Mouse (Mus musculus) heart, postnatal 0 days (tissue): ENCODE measurements at regions not wholly inside any gene's neighbourhood (a gene's known extent, or its start where the extent isn't known, plus 50 kb on each side); places are given as distances from the start of the nearest gene placed in this dataset.

Experiments used
- ATAC-seq: fragments of 200-750 bp; cut with Nextera tagmentation; 2 replicates; pipeline ENCODE4 v1.8.0; 2017; ENCODE audit warnings: low read depth, moderate number of reproducible peaks, moderate library complexity; ENCODE audit not compliant: insufficient read depth
- DNase-seq: peaks from one replicate; pipeline ENCODE4 v3.0.0-alpha.2; 2016; ENCODE audit warnings: low spot score
- H3K27ac ChIP-seq: fragments of 300-500 bp; sonication (generic); 2 replicates; pipeline ENCODE4 v1.5.1; 2014; ENCODE audit warnings: low read depth, mild to moderate bottlenecking
- H3K27me3 ChIP-seq: fragments of 300-500 bp; sonication (generic); 2 replicates; pipeline ENCODE4 v1.6.1; 2014; ENCODE audit warnings: low read length, mixed read lengths; ENCODE audit not compliant: control insufficient read depth, insufficient read depth
- H3K36me3 ChIP-seq: fragments of 300-500 bp; sonication (generic); replicated peaks from 2 replicates; pipeline ENCODE4 v1.6.1; 2014; ENCODE audit warnings: low read length, mixed read lengths; ENCODE audit not compliant: control insufficient read depth, insufficient read depth
- H3K4me1 ChIP-seq: fragments of 300-500 bp; sonication (generic); 2 replicates; pipeline ENCODE4 v1.6.1; 2014; ENCODE audit warnings: antibody characterized with exemption; ENCODE audit not compliant: control insufficient read depth, insufficient read depth
- H3K4me2 ChIP-seq: fragments of 300-500 bp; sonication (generic); 2 replicates; pipeline ENCODE4 v1.6.1; 2014; ENCODE audit warnings: low read depth, mild to moderate bottlenecking, low read length, moderate library complexity
- H3K4me3 ChIP-seq: fragments of 300-500 bp; sonication (generic); 2 replicates; pipeline ENCODE4 v1.5.1; 2014; ENCODE audit warnings: low read depth, low read length
- H3K9ac ChIP-seq: fragments of 300-500 bp; sonication (generic); replicated peaks from 2 replicates; pipeline ENCODE4 v1.6.1; 2014; ENCODE audit warnings: low read depth, low read length, mixed read lengths
- H3K9me3 ChIP-seq: fragments of 300-500 bp; sonication (generic); replicated peaks from 2 replicates; pipeline ENCODE4 v1.6.1; 2016; ENCODE audit warnings: low read length; ENCODE audit not compliant: control insufficient read depth
- CTCF ChIP-seq: IDR thresholded peaks from 2 replicates; pipeline ENCODE4 v1.5.1; 2016; ENCODE audit warnings: antibody characterized with exemption, control low read depth, low read depth
- EP300 ChIP-seq: IDR thresholded peaks from 2 replicates; pipeline ENCODE4 v1.6.1; 2016; ENCODE audit warnings: antibody characterized with exemption, low read depth
- WGBS: fragments of 180-500 bp; shearing (Covaris S2); extraction: QIAGEN DNeasy Blood & Tissue Kit; methylation state at CpG from one replicate; pipeline ENCODE4 v1.1.7; 2014; 5-methylcytosine and 5-hydroxymethylcytosine counted together

- TF ChIP-seq CTCF (no peak), EP300 (no peak)
- H3K27ac ChIP-seq = no peak overlapping the region
- H3K36me3 ChIP-seq = no peaks in the 10 kb centered on the region
- DNase-seq (no peak), ATAC-seq (no peak)
- no peak overlapping the region for H3K4me3 ChIP-seq
- 35% methylated on average over 1 of the region's 1 CpGs for WGBS
- no peaks in the 10 kb centered on the region for H3K4me1 ChIP-seq
- no peaks in the 10 kb centered on the region for H3K27me3 ChIP-seq
- H3K9ac ChIP-seq = no peak overlapping the region
- no peak overlapping the region for H3K4me2 ChIP-seq
- H3K9me3 ChIP-seq = no peaks in the 10 kb centered on the region
Measured at GRCm38 (mm10) chr14:108034162-108034561, 879.8 kb downstream of the Slitrk1 start.

DNA sequence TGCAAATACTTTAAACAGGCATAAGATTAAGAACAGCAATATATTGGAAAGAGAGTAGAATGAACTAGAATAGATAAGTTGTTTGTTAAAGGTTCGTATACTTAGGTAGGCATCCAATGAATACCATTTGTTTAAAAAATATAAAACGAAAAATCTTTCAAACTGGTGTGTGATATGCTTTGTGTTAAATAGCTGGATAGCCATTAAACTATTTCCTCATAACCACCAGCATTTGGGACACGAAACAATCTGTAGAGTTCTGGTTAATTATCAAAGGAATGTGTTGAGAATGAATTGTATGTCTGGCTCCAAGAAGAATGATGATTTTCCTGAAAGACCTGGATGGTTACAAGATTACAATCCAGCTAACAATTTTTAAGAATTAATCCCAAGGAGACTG, 891.4 kb downstream of the Slitrk1 start:
- 53% methylated on average over 3 of the region's 3 CpGs for WGBS
- Histone ChIP-seq H3K4me2 (no peak overlapping the region), H3K4me3 (no peak overlapping the region), H3K36me3 (no peaks in the 10 kb centered on the region), H3K9ac (no peak overlapping the region), H3K27ac (no peak overlapping the region), H3K9me3 (no peaks in the 10 kb centered on the region), H3K4me1 (no peaks in the 10 kb centered on the region), H3K27me3 (no peaks in the 10 kb centered on the region)
- ATAC-seq (no peak), DNase-seq (no peak)
- no peak for TF ChIP-seq EP300
- no peak for TF ChIP-seq CTCF

DNA sequence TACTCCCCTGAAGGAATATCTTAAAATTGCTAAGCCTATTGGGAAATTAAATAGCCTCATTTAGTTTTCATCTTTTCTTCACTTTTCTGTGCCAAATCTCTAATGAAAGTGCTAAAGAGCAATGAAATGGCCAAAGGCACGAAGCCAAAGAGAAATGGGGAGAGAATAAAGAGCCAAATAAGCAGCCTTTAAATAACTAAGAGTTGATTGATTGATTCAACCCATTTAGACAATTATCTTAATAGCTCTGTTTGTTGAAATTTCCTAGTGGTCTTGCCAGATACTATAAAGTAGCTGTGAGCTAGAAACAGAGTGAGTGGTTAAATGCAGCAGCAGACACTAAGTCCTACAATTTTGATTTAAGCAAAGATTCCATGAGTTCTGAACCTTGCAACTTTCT, 891.9 kb downstream of the Slitrk1 start:
- ATAC-seq (no peak), DNase-seq (no peak)
- Histone ChIP-seq H3K36me3 (no peaks in the 10 kb centered on the region), H3K27ac (no peak overlapping the region), H3K4me2 (no peak overlapping the region), H3K4me1 (no peaks in the 10 kb centered on the region), H3K4me3 (no peak overlapping the region), H3K27me3 (no peaks in the 10 kb centered on the region), H3K9me3 (no peaks in the 10 kb centered on the region), H3K9ac (no peak overlapping the region)
- WGBS = 56% methylated on average over 1 of the region's 1 CpGs
- TF ChIP-seq EP300 (no peak), CTCF (no peak)

- Histone ChIP-seq H3K27me3 (no peaks in the 10 kb centered on the region), H3K9ac (no peak overlapping the region), H3K36me3 (no peaks in the 10 kb centered on the region), H3K4me3 (no peak overlapping the region), H3K9me3 (no peaks in the 10 kb centered on the region), H3K27ac (no peak overlapping the region), H3K4me1 (no peaks in the 10 kb centered on the region), H3K4me2 (no peak overlapping the region)
- TF ChIP-seq CTCF (no peak), EP300 (no peak)
- 77% methylated on average over 7 of the region's 7 CpGs for WGBS
- DNase-seq (no peak), ATAC-seq (no peak)
Measured at GRCm38 (mm10) chr14:108021331-108021730, 892.6 kb downstream of the Slitrk1 start.

GRCm38 (mm10) chr14:107987752-107988285, 926.1 kb downstream of the Slitrk1 start:
- Histone ChIP-seq H3K27ac (no peak overlapping the region), H3K4me2 (no peak overlapping the region), H3K4me3 (no peak overlapping the region), H3K36me3 (no peaks in the 10 kb centered on the region), H3K9ac (no peak overlapping the region), H3K27me3 (no peaks in the 10 kb centered on the region), H3K4me1 (no peaks in the 10 kb centered on the region), H3K9me3 (no peaks in the 10 kb centered on the region)
- ATAC-seq (no peak), DNase-seq (no peak)
- TF ChIP-seq EP300 (no peak), CTCF (no peak)

GRCm38 (mm10) chr14:107978141-107978540, 935.8 kb downstream of the Slitrk1 start:
- Histone ChIP-seq H3K9ac (no peak overlapping the region), H3K27ac (no peak overlapping the region), H3K4me1 (no peaks in the 10 kb centered on the region), H3K4me3 (no peak overlapping the region), H3K9me3 (no peaks in the 10 kb centered on the region), H3K36me3 (no peaks in the 10 kb centered on the region), H3K4me2 (no peak overlapping the region), H3K27me3 (no peaks in the 10 kb centered on the region)
- TF ChIP-seq EP300 = no peak
- TF ChIP-seq CTCF = no peak
- WGBS = 59% methylated on average over 3 of the region's 3 CpGs
- ATAC-seq (no peak), DNase-seq (no peak)
